Mouse (Mus musculus): Measurements from ENCODE around the gene Zcchc8.

- no peak for TF ChIP-seq POLR2A (IDR thresholded peaks at IDR 0.05; ENCODE audit: low read depth, low read length)
- TF ChIP-seq CTCF (IDR thresholded peaks at IDR 0.05; ENCODE audit: borderline replicate concordance, insufficient read depth, low read length), result no peak
These were observed 63.2 kb downstream of the Zcchc8 start for GRCm38 (mm10) chr5:123657651-123658050.

All from embryonic fibroblast, embryonic 13.5 days (primary cell).